Mouse (Mus musculus): ENCODE data around the gene Dnajb1. TPM values are rescaled to one million over a fixed set of nuclear protein-coding genes. Genes with fewer than 3 reads are reported as not detected.

Dnajb1 gene
- polyA plus RNA-seq (2017; shearing (Covaris generic)): 328 TPM

GRCm38 (mm10) chr8:83607661-83608397 lies at the start of gene Dnajb1, which contains the start of gene Tecr:
Gene Dnajb1, plus strand, starts transcription at chr8:83608193.
Gene Tecr, minus strand, starts transcription at chr8:83607971.

DNA sequence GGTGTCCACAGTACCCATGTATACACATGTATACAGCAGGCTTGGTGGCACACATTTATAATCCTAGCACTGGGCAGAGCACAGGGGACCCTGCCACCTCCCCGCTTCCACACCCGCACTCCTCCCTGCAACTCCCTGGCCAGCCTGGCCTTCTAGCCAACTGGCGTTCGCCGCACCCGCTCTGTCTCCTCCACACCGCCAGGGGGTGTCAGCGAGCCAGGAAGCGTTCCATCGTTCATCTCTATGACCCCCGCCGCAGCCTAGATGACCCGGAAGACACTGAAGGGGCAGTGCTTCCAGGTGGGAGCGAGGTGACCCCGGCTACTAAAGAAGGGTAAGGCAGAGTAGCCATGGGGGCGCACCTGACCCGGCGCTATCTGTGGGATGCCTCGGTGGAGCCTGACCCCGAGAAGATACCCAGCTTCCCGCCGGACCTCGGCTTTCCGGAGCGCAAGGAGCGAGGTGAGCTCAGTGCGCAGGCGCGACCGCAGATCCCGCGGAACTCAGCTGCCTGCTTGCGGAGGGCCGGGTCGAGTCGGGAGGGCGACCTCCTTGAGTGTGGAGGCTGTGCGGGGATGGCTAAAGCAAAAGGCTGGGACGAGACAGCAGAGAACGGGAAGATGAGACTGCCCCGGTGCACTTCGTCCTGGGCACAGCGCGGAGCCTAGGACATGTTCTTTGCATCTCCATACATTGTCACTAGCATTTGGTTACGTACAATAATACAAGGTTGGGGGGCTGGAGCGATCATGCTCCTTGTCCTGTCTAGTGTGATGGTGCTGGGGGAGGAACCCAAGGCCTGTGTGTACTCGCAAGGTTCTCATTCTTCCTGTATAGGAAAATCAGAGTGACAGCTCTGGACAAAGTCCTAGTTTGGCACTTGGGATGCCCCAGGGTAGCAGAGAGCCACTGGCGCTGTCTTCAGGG lies 41.3 kb upstream of the Dnajb1 start, which contains the start of gene Ndufb7:
Ndufb7 (plus strand) TSS at position 203 of the 927 bp plus-strand sequence.

DNA sequence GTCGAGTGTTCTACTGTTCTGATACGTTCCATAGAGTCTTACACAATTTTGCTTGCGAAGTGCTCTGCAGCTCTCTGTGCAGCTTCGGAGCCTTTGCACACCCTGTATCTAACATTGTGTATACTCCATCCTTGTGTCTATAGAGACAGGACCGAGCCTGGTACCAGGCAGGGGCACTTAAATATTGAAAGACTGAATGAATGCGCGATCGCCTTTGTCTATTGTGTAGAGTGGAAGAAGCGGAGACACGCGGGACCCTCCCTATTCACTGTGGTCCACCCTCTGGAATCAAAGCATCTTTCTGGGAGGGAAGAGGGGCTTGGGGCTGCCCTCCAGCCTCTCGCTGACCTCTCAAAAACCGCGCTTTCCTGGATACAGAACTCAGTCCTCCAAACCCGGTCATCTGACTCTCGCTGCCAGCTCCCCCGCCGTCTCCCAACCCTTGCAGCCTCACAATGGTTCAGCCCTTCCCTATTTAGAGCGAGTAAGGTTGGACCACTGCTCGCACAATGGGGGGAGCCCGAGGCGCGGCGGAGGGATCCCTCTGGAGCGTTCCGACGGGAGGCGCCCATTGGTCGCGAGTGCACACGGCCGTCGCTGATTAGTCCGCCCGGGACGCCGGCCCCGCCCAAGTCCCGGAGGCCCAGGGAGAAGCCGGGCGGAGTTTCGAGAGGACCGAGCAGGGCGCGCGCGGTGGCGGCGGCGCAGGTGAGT lies 44.2 kb downstream of the Dnajb1 start, which contains the start of gene Gipc1:
Gipc1 (plus strand) TSS at position 648 of the 714 bp plus-strand sequence.

Other genes with a start within 250 kb of the Dnajb1 start
- not detected for gene Clgn, start 218.3 kb upstream of the Dnajb1 start, polyA plus RNA-seq (2017; shearing (Covaris generic))
- 27.8 TPM for gene Scoc, start 149.8 kb upstream of the Dnajb1 start, polyA plus RNA-seq (2017; shearing (Covaris generic))
- gene Olfr370, start 72.4 kb upstream of the Dnajb1 start, polyA plus RNA-seq (2017; shearing (Covaris generic)): 0.32 TPM
- gene Ndufb7, start 41.5 kb upstream of the Dnajb1 start, polyA plus RNA-seq (2017; shearing (Covaris generic)): 86.6 TPM
- 271 TPM for gene Tecr, start 222 bp upstream of the Dnajb1 start, polyA plus RNA-seq (2017; shearing (Covaris generic))
- 21.8 TPM for gene Gipc1, start 44.5 kb downstream of the Dnajb1 start, polyA plus RNA-seq (2017; shearing (Covaris generic))
- gene Ptger1, start 58.5 kb downstream of the Dnajb1 start, polyA plus RNA-seq (2017; shearing (Covaris generic)): 3.2 TPM
- gene Pkn1, start 91.0 kb downstream of the Dnajb1 start, polyA plus RNA-seq (2017; shearing (Covaris generic)): 242 TPM
- 158 TPM for gene Ddx39, start 107.0 kb downstream of the Dnajb1 start, polyA plus RNA-seq (2017; shearing (Covaris generic))
- 485 TPM for gene Adgre5, start 133.1 kb downstream of the Dnajb1 start, polyA plus RNA-seq (2017; shearing (Covaris generic))